Comparison of ENCODE assay signal across 8 mouse cellular contexts in the genomic region with DNA sequence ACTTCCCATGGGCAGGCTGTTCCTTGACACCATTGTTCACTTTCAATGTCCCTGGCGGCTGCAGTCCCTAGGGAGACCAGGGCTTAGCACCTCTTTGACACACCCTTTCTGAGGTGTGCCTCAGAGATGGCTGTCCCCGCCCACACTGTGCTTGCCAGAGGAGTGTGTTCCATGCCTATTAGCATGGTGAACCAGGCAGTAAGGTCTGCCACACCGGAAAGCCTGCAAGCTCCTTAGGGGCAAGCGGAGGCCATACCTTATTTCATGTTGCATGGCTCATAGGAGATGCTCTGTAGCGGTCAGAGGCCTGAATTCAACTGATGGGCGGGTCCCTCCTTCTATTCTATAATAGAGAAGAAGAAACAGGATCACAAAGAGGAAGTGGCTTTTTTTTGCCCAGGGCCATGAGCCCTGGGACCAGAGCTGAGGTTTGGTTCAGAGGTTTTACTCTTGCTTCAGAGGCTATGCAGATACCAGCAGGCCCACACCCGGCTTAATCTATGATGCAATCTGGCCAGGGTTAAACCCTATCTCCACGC.
A peak's percentile ranks its signal among the peaks of the same experiment; 100 is the strongest.
DNase-seq lines count a peak whose midpoint lies in the region; ATAC-seq and TF ChIP-seq lines count a peak whose summit lies in the region.

No protein-coding gene starts in this region.

- no peaks in the 10 kb centered on the region for H3K9me3 ChIP-seq in embryonic facial prominence, embryonic 15.5 days (replicated peaks)
- no peaks in the 10 kb centered on the region for H3K9me3 ChIP-seq in kidney, postnatal 0 days (replicated peaks; ENCODE audit: low read length)
- no peaks in the 10 kb centered on the region for H3K9me3 ChIP-seq in midbrain, embryonic 15.5 days

- no peak overlapping the region for H3K9ac ChIP-seq in embryonic facial prominence, embryonic 15.5 days
- no peak overlapping the region for H3K9ac ChIP-seq in kidney, postnatal 0 days (ENCODE audit: low read depth, low read length)
- no peak overlapping the region for H3K9ac ChIP-seq in midbrain, embryonic 15.5 days

- no peak overlapping the region for H3K4me3 ChIP-seq in testis, adult 2 months (ENCODE audit: control insufficient read depth, low read depth, low read length)
- H3K4me3 ChIP-seq in embryonic facial prominence, embryonic 15.5 days (replicated peaks) = no peak overlapping the region
- no peak overlapping the region for H3K4me3 ChIP-seq in kidney, postnatal 0 days (replicated peaks; ENCODE audit: low read depth, low read length)
- H3K4me3 ChIP-seq in midbrain, embryonic 15.5 days = no peak overlapping the region

- 57% methylated on average over 8 of the region's 8 CpGs for WGBS in embryonic facial prominence, embryonic 15.5 days
- 64% methylated on average over 8 of the region's 8 CpGs for WGBS in kidney, postnatal 0 days
- 74% methylated on average over 7 of the region's 8 CpGs for WGBS in midbrain, embryonic 15.5 days

- no peak overlapping the region for H3K4me2 ChIP-seq in embryonic facial prominence, embryonic 15.5 days (replicated peaks)
- H3K4me2 ChIP-seq in kidney, postnatal 0 days (ENCODE audit: low read length) = no peak overlapping the region
- H3K4me2 ChIP-seq in midbrain, embryonic 15.5 days = no peak overlapping the region

- TF ChIP-seq POLR2A in testis, adult 2 months (IDR thresholded peaks at IDR 0.05; ENCODE audit: control insufficient read depth, low read depth, low read length) = no peak

- no peaks in the 10 kb centered on the region for H3K27me3 ChIP-seq in testis, adult 2 months (ENCODE audit: control insufficient read depth, insufficient read depth, low read length)
- H3K27me3 ChIP-seq in embryonic facial prominence, embryonic 15.5 days = no peaks in the 10 kb centered on the region
- H3K27me3 ChIP-seq in kidney, postnatal 0 days (ENCODE audit: insufficient read depth, low read length) = no peaks in the 10 kb centered on the region
- H3K27me3 ChIP-seq in midbrain, embryonic 15.5 days (replicated peaks) = no peaks in the 10 kb centered on the region

- TF ChIP-seq CTCF in testis, adult 2 months (IDR thresholded peaks at IDR 0.05; ENCODE audit: control insufficient read depth, insufficient read depth, insufficient replicate concordance, low read depth, low read length) = no peak
- TF ChIP-seq CTCF in kidney, postnatal 0 days (IDR thresholded peaks at IDR 0.05; ENCODE audit: low read depth) = no peak

- peak; percentile 59; the same call in 1 of the 2 replicates for ATAC-seq in embryonic facial prominence, embryonic 15.5 days (ENCODE audit: insufficient number of reproducible peaks, low FRiP score, low TSS enrichment, low read depth)
- ATAC-seq in kidney, postnatal 0 days (replicated peaks; ENCODE audit: low FRiP score, low read depth) = no peak
- ATAC-seq in midbrain, embryonic 15.5 days (replicated peaks) = 0 out of 2 replicates have a peak, but pooled peaks have one; percentile 15
- ATAC-seq in cerebellum, adult (ENCODE audit: insufficient number of reproducible peaks, low FRiP score, low TSS enrichment) = no peak

- peaks cover 9% of the 10 kb centered on the region for H3K4me1 ChIP-seq in testis, adult 2 months (ENCODE audit: control insufficient read depth, insufficient read depth, low read length)
- peaks cover 51% of the 10 kb centered on the region for H3K4me1 ChIP-seq in embryonic facial prominence, embryonic 15.5 days
- peaks cover 50% of the 10 kb centered on the region for H3K4me1 ChIP-seq in kidney, postnatal 0 days (replicated peaks; ENCODE audit: insufficient read depth, low read length)
- peaks cover 28% of the 10 kb centered on the region for H3K4me1 ChIP-seq in midbrain, embryonic 15.5 days

- no peaks in the 10 kb centered on the region for H3K36me3 ChIP-seq in testis, adult 2 months (ENCODE audit: control insufficient read depth, insufficient read depth, low read length)
- no peaks in the 10 kb centered on the region for H3K36me3 ChIP-seq in embryonic facial prominence, embryonic 15.5 days
- H3K36me3 ChIP-seq in kidney, postnatal 0 days (ENCODE audit: insufficient read depth, low read length) = no peaks in the 10 kb centered on the region
- no peaks in the 10 kb centered on the region for H3K36me3 ChIP-seq in midbrain, embryonic 15.5 days (replicated peaks)

- DNase-seq in testis, postnatal 10 days (ENCODE audit: low spot score) = no peak
- DNase-seq in kidney, postnatal 0 days (ENCODE audit: low spot score) = no peak
- DNase-seq in testis, postnatal 14 days (ENCODE audit: low spot score) = no peak
- no peak for DNase-seq in frontal cortex, postnatal 10 days (ENCODE audit: low spot score in 2 of 2)

- peak overlapping the region; percentile 17; the same call in 1 of the 2 replicates for H3K27ac ChIP-seq in testis, adult 2 months (ENCODE audit: control insufficient read depth, insufficient read depth, low read depth, low read length)
- peak overlapping the region; percentile 81 for H3K27ac ChIP-seq in embryonic facial prominence, embryonic 15.5 days (replicated peaks)
- H3K27ac ChIP-seq in kidney, postnatal 0 days = peak overlapping the region; percentile 86
- H3K27ac ChIP-seq in midbrain, embryonic 15.5 days = no peak overlapping the region

Comparison
In these comparisons a context has a peak if more than half of its experiments do, and no peak if none do; other contexts are left out.
1. ATAC-seq: peak in embryonic facial prominence, embryonic 15.5 days (single experiment) and midbrain, embryonic 15.5 days (single experiment); none in kidney, postnatal 0 days (single experiment) and cerebellum, adult (single experiment).